Mouse (Mus musculus): ENCODE data around the gene Eif1b.

DNA sequence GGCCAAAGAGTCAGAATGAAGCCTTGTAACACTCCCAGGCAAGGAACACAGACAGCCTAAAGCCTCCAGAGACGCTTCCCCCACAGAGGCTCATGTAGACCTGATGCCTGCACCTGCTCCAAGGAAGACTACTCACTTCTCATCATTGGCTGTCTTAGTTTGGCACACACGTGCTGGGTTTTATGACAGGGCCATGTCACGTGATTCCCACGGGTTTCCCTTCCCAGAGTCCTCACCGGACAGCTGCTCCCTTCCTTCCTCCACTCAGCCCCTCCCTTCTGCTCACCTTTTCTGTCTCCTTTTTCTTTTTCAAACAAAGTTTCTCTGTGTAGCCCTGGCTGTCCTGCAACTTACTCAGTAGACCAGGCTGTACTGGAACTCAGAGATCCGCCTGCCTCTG, 40.0 kb downstream of the Eif1b start:
- TF ChIP-seq POLR2A (IDR thresholded peaks at IDR 0.05; ENCODE audit: borderline replicate concordance, low read depth, low read length): no peak
- no peak for TF ChIP-seq CTCF (IDR thresholded peaks at IDR 0.05; ENCODE audit: low read depth, low read length)

Measured in bone marrow macrophage, adult 2 months (primary cell).